Mouse (Mus musculus): ENCODE data around the gene Rgs14.

Gene Rgs14

DNA sequence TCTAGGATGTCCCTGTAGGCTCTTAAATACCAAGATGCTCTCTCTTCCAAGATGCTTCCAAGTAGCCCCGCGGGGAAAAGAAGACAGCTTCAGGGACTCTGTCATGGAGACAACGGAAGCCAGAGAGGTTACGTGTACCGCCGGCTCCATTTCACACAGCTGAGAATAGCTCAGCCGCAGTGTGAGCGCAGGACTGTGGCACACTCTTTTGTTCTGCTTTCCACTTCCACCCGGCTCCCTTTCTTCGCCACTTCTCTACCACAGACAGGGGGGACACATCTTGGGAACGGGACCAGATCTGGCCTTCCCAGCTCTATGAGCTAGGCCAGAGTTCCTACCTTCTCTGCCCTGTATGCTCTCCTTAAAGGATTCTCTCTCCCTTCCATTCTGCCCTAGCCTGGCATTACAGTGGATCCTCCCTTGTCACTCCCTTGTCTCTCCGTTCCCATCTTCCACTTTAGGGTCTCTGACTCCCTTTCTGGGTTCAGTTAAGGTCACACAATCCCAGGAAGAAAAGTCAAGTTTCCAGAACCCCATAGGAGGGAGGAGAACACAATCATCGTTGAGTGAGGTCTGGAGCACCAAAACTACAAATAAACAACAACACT, 36.4 kb downstream of the Rgs14 start:
- no peak for DNase-seq

DNA sequence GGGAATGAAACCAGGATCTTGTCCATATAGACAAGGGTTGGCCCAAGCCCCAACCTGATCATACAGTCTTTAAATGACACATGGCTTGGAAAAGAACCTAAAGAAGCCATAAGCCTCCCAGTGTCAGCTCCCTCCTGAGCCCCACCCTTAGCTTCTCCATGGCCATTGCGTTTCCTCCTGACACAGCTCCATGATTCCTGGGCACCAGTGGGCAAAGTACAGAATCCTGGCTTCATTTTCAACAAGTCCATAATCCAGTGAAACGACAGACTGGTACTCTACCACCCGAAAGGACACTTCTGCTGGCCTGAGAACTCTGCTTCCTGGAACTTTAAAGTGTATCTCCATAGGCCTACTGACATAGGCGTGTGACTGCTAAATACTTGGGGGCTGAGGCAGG, 37.8 kb downstream of the Rgs14 start:
- DNase-seq = no peak

DNA sequence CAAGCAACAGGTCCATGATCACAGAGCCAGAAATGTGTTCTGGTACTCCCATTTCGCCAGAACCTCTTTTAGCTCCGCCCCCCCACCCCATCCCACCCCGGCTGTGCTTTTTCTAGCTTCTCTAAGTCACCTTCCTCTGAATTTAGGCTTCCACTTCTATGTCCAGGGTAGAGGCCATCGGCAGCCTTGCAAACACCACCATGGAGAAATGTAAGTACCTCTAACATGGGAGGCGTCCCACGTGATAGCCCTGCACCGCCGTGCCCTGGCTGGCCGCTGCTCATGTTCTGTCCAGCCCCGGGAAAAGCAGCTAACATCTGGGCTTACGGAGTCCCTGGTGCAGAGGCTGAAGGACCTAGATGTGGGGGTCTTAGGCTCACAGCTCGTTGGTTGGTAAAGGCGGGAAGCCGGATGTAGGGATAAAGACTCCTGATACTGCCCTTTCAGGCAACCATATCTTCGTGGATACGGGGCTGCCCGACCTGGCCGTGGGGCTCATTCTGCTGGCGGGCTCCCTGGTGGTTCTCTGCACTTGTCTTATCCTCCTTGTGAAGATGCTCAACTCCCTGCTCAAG, 39.1 kb downstream of the Rgs14 start:
- DNase-seq = no peak

DNA sequence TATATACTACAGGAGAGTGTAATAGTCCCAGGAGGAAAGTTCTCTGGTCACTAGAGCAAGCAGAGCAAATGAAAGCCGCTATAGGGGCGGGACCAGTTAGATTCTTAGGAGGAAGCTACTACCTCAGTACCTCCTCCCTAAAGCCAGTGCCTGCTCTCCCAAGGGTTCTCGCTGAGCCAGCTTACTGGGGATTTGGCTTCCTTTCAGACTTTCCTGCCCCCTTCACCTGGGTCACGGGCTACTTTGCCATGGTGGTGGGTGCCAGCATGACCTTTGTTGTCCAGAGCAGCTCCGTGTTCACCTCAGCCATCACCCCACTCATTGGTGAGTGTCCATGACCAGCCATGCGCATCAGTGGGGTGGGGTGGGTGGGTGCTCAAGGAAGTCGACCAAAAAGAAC, 42.3 kb downstream of the Rgs14 start:
- no peak for DNase-seq

DNA sequence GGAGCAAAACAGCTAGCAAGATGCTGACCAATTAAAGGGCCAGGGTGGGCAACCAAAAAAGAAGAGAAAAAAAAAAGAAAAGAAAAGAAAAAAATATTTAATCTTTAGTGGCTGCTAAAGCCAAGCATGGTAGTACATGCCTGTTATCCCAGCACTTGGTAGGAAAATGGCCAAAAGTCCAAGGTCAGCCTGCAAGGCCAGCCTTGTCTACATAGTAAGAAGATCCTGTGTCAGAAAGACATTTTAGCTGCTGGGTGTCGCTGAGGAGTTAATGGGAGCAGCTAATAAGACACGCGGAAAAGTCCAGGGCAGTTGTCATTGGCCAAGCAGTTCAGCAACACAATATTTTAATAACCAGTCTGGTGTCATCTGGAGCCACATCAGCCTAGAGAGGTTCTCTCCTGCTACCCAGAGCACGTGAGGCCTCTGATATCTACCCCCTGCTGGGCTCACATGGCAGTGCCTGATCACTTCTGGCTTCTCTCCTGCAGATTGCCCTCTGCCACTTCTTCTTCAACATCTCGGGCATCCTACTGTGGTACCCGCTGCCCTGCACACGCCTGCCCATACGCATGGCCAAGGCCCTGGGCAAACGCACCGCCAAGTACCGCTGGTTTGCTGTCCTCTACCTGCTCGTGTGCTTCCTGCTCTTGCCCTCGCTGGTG, 43.2 kb downstream of the Rgs14 start:
- DNase-seq = no peak

DNA sequence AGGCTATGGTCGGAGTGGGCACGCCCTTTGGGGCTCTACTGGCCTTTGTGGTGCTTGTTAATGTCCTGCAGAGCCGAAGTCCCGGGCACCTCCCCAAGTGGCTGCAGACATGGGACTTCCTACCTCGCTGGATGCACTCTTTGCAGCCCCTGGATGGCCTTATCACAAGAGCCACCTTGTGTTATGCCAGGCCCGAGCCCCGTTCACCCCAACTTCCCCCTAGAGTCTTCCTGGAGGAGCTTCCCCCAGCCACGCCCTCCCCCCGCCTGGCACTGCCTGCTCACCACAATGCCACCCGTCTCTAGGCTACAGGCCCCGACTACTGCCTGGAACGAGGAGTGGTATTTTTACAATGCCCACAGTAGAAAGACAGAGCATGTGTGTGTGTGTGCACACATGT, 43.8 kb downstream of the Rgs14 start:
- DNase-seq = no peak

DNA sequence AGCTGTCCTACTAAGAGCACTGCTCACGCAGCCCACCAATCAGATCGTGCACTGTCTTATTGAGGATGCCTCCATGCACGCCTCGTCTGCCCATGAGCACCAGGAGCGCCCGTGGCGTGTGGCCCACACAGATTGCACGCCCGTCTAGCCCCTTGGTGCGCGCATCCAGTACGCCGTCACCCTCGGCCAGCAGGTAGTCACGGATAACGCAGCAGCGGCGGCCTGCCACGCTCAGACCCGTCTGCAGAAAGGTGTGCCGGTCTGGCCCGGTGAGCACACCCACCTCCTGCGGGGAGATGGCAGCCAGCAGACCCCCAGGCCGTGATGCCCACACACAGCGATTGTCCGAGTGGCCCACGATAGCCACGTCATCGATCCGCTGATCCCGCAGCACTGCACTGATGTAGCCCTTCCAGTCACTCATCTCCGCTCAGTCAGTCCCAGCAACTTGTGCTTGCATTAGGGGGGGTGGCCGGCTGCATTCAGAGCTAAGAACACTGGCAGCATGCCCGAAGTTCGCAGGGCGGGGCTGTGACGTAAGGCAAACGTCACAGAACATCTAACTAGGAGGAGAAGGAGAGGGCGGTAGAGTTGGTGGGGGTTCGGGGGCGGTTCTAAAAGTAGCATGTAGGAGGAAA, 45.3 kb downstream of the Rgs14 start, which contains the start of gene Pfn3:
TSS of gene Pfn3 (minus strand) at position 490 of the 638 bp plus-strand sequence.
- peak; percentile 60 for DNase-seq

DNA sequence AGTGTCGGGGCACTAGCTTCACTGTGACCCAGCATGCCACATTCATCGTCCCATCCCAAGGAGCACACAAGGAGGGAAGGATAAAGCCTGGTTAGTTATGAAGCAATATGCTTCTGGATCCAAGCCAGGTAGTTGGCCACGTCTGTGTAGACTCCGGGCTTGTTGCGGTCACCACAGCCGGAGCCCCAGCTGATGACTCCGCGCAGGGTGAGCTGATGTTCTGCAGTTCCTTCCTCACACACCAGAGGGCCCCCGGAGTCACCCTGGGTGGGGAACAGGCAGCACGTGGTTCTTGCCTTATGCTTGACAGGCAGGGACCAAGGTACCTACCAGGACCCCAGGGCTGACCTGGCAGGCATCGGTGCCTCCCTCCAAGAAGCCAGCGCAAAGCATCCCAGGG, 48.5 kb downstream of the Rgs14 start:
- DNase-seq = peak; percentile 82

DNA sequence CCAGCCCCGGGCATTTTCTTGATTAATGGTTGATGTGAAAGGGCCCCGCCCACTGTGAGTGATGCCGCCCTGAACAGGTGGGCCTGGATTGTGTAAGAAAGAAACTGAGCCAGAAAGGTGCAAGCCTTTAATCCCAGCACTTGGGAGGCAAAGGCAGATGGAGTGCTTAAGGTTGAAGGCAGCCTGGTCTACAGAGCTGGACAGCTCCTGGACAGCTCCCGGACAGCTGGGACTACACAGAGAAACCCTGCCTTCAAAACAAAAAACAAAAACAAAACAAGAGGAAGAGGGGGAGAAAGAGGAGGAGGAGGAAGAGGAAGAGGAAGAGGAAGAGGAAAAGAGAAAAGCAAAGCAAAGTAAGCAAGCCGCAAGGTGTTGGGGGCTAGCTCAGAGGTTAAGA, 49.6 kb downstream of the Rgs14 start:
- DNase-seq = no peak

DNA sequence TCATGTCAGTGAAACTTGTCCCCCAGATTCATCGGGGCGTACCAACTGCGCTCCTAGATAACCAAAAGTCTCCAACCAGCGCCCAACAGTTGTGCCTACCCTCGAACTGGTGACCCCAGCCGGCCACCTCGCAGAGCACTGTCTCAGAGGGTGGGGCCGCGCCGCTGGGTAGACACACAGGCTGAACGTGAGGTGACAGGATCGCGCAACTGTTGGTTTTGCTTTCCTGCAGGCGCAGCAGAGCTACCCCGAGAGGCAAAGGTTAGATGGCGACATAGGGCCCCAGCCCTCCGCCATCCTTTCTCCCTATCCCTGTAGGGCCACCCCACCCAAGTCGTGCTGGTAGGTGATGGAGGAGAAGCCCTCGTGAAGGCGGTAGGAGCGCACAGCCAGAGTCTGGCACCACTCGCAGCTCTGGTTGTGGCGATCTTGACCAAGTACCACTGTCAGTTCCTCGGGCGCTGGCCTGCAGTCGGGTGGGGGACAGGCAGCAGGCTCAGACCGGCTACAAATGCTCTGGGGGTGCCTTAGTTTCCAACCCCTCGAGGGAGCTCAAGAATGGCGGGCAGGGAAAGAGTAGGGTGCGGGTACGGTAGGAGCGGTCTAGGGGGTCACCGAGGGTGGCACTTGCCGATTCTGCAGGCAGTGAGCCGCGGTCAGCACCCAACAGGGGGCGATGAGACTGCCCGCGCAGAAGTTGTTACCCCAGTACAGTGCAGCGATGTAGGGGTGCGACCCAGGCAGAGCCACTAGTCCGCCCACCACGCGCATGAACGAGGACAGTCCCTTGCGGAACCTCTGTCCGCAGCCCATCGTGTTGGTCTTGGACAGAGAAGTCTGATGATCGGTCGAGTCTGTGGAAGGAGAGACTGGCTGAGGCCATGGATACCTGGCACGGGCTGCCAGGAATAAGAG, 50.7 kb downstream of the Rgs14 start:
- DNase-seq = no peak

DNA sequence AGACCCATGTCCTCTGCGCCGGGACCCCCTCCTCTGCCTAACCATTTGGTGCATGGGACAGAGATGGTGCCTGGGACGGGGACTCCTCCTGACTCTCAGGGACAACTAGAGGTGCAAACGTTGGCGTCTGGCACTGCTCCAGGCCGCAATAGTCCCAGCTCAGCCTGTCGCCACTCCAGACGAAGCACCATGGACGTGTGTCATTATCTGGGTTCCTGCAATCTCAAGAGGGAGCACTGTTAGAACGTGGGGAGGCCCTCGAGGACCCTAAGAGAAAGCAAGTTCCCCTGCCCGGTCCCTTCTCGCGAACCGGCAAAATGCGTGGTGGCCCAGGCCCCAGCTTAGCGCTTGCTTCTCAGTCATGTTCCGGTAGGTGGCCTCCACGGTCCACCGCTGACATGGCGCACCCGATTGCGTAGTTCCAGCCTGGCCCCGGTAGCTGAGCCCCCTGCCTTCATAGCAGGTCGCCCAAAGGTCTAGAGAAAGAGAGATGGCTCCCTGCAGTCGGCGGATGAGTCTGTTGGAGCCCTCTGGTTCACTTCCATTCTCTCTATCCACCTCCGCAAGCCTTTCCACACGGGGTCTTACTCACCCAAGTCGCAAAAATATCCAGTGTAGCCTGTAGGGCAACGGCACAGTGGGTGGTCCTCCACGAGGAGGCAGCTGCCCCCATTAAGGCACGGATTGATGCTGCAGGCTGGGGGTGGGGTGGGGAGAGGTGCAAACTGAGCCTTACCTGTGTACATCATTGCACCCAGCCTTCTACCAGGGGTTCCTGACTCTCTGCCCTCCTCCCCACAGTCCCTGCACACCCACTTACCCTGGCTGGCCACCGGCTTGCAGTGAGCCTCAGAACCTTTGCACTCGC, 51.6 kb downstream of the Rgs14 start:
- DNase-seq = peak; percentile 54

DNA sequence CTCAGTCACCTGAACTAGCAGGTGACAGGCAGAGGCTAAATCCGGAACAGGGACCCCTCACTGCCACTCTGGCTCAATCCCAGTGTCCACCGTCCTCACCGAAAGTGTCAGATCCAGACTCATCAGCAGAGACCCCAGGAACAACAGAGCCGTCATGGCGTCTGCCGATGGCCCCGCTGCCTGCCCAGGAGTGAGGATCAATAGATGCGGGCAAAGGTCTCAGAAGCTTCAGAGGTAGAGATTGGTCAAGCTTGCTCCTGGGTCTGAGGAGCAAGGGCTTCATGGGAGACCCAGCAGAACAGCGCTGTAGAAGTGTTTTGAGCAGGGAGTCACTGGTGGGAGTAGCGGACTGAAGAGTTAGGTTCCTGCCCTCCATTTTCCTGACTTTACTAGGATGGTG, 57.1 kb downstream of the Rgs14 start, which contains the start of gene F12:
TSS of gene F12 (minus strand) at position 181 of the 400 bp plus-strand sequence.
- no peak for DNase-seq

DNA sequence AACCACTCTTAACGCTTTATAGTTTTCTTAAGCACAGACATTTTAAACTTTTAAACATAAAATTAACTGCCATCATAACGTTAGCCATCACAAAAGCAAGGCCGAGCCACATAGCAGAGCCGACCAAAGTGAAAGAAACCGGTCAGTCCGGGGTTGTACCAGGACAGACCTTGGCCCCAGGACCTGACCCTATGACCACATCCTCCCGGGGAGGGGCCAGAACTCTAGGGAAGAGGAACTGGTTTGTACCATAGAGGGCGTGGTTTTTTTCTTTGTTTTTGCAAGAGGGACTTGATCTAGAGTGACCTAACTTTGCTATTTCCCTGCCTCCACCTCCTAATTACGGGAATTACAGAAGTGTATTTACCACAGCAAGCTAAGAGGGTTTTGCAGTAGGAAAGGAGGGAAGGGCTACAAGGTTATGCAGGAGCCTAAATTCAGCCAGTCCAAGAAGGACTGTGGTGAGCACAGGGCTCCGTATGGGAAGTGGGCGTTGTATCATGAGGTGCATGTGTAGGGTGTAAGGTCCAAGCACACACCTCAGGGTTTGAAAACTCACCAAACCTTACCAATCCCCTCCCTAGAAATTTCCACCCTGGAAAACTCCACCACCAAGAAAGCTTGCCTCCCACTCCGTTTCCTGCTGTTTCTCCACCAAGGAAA, 59.8 kb downstream of the Rgs14 start:
- peak; percentile 63 for DNase-seq

DNA sequence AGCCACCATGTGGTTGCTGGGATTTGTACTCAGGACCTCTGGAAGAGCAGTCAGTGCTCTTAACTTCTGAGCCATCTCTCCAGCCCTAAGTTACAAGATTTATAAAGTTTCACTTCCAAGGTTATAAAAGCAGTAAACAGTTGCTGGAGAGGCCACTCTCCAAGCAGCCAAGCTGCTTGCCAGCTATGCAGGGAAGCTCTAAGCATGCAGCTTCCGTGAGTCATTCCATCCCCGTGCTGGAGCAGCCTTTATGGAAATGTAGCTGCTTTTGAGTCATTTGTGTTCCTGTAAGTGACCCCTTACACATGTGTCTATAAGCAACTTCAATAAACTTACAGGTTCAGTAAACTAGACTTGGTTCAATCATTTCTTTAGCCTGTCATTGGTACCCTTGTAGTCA, 61.0 kb downstream of the Rgs14 start:
- no peak for DNase-seq

DNA sequence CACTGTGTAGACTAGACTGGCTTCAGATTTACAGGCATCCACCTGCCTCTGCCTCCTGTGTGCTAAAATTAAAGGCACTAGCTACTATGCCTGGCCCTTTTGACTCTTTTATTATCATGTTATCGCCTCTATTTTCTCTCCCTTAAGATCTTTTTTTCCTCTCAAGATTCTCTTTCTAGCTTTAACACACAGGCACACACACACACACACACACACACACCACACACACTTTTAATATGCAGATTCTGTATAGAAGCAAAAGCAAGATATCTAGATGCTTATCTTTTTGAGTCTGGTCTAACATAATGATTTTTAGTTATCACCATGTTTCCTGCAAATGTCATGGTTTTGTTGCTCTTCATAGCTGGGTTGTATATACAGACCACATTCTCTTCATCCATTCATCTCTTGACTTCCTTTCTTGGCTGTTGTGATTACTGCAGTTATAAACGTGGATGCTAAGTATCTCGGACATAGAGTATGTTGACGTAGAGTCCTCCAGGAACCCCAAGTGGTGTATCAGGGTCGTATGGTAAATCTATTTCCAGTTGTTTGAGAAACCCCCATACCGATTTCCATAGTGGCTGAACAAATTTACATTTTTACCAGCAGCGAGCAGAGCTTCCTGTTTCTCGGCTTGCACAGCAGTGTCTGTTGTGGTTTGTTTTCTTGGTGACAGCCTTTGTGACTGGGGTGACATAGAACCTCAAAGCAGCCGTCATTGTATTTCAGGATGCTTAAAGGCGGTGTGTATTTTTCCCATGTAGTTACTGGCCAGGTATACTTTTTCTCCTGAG, 62.6 kb downstream of the Rgs14 start:
- DNase-seq = no peak

Data from liver (tissue).